Mouse (Mus musculus) kidney, postnatal 0 days (tissue): ENCODE data around the gene Arnt. TPM values are rescaled to one million over a fixed set of nuclear protein-coding genes. Genes with fewer than 3 reads are reported as not detected.

Experiments used
- ATAC-seq: fragments of 200-750 bp; cut with Nextera tagmentation; replicated peaks from 2 replicates; pipeline ENCODE4 v1.8.0; 2017; ENCODE audit warnings: low read depth, moderate number of reproducible peaks, moderate TSS enrichment, moderate library complexity; ENCODE audit not compliant: low FRiP score
- DNase-seq: peaks from one replicate; pipeline ENCODE4 v3.0.0-alpha.2; 2016; ENCODE audit warnings: low spot score
- H3K27ac ChIP-seq: fragments of 300-500 bp; sonication (generic); 2 replicates; pipeline ENCODE4 v1.5.1; 2014; ENCODE audit warnings: mild to moderate bottlenecking
- H3K27me3 ChIP-seq: fragments of 300-500 bp; sonication (generic); 2 replicates; pipeline ENCODE4 v1.6.1; 2014; ENCODE audit warnings: low read length, mixed read lengths; ENCODE audit not compliant: insufficient read depth
- H3K36me3 ChIP-seq: fragments of 300-500 bp; sonication (generic); 2 replicates; pipeline ENCODE4 v1.6.1; 2014; ENCODE audit warnings: low read length, mixed read lengths; ENCODE audit not compliant: insufficient read depth
- H3K4me1 ChIP-seq: fragments of 300-500 bp; sonication (generic); replicated peaks from 2 replicates; pipeline ENCODE4 v1.6.1; 2014; ENCODE audit warnings: antibody characterized with exemption, low read length, mixed read lengths; ENCODE audit not compliant: insufficient read depth
- H3K4me2 ChIP-seq: fragments of 300-500 bp; sonication (generic); 2 replicates; pipeline ENCODE4 v1.6.1; 2014; ENCODE audit warnings: mild to moderate bottlenecking, low read length, moderate library complexity, mixed read lengths
- H3K4me3 ChIP-seq: fragments of 300-500 bp; sonication (generic); replicated peaks from 2 replicates; pipeline ENCODE4 v1.5.1; 2014; ENCODE audit warnings: low read depth, low read length
- H3K9ac ChIP-seq: fragments of 300-500 bp; sonication (generic); 2 replicates; pipeline ENCODE4 v1.6.1; 2014; ENCODE audit warnings: low read depth, low read length
- H3K9me3 ChIP-seq: fragments of 300-500 bp; sonication (generic); replicated peaks from 2 replicates; pipeline ENCODE4 v1.6.1; 2016; ENCODE audit warnings: low read length, inconsistent platforms, mixed read lengths
- CTCF ChIP-seq: IDR thresholded peaks from 2 replicates; pipeline ENCODE4 v1.5.1; 2016; ENCODE audit warnings: antibody characterized with exemption, low read depth, mild to moderate bottlenecking, moderate library complexity
- WGBS: fragments of 180-500 bp; shearing (Covaris S2); extraction: QIAGEN DNeasy Blood & Tissue Kit; methylation state at CpG from one replicate; pipeline ENCODE4 v1.1.7; 2014; 5-methylcytosine and 5-hydroxymethylcytosine counted together
- polyA plus RNA-seq: library from polyadenylated mRNA; unstranded; fragments of >200 nt; fragmentation: Nextera tagmentation; extraction: Ambion mirVana; gene quantifications from 2 replicates; pipeline ENCODE4 v1.2.1, GENCODE M21; 2015

The Arnt gene
- polyA plus RNA-seq, 1 experiment from 2014 or later: 21.6 TPM

DNA sequence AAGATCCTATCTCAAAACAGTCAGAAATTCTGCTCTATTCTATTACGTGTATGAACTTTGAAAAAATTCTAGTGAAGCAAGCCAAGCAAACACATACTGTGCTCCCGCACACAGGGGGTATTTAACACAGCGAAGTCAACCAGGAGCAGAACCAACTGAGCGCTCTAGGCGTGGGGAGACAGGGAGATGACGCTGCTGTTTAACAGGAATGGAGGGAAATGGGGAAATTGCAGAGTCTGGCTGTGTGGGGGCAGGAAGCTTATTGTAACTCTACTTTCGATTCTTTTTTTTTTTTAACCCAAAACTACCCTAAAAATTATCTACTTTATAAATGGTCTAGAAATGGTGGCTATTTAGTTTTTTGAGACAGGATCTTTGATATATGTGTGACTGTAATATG lies 84.7 kb downstream of the Arnt start:
- H3K4me2 ChIP-seq: no peak overlapping the region
- ATAC-seq: no peak
- no peaks in the 10 kb centered on the region for H3K36me3 ChIP-seq
- H3K4me3 ChIP-seq: no peak overlapping the region
- no peak overlapping the region for H3K9ac ChIP-seq
- no peaks in the 10 kb centered on the region for H3K9me3 ChIP-seq
- H3K27ac ChIP-seq: no peak overlapping the region
- 86% methylated on average over 7 of the region's 7 CpGs for WGBS
- H3K27me3 ChIP-seq: no peaks in the 10 kb centered on the region
- DNase-seq: no peak
- no peak for TF ChIP-seq CTCF
- H3K4me1 ChIP-seq: no peaks in the 10 kb centered on the region

DNA sequence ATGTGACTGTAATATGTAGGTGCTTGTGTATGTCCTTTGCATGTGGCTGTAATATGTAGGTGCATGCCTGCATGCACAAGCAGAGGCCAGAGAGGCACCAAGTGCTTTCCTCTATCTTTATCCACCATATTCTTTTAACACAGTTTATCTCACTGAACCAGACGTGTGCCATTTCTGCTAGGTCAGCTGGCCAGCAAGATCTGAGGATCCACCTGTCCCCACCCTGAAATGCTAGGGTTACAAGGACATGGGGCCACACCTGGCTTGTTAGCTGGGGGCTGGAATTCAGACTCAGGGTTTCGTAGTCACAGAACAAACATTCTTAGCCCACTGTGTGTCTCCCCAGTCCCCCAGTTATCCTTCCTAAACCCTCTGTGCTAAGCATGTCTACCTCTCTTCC lies 85.1 kb downstream of the Arnt start:
- Histone ChIP-seq H3K4me3 (no peak overlapping the region), H3K36me3 (no peaks in the 10 kb centered on the region), H3K9ac (no peak overlapping the region), H3K27ac (no peak overlapping the region), H3K4me2 (no peak overlapping the region), H3K4me1 (no peaks in the 10 kb centered on the region), H3K27me3 (no peaks in the 10 kb centered on the region), H3K9me3 (no peaks in the 10 kb centered on the region)
- DNase-seq (no peak), ATAC-seq (no peak)
- 71% methylated on average over 2 of the region's 2 CpGs for WGBS
- no peak for TF ChIP-seq CTCF

DNA sequence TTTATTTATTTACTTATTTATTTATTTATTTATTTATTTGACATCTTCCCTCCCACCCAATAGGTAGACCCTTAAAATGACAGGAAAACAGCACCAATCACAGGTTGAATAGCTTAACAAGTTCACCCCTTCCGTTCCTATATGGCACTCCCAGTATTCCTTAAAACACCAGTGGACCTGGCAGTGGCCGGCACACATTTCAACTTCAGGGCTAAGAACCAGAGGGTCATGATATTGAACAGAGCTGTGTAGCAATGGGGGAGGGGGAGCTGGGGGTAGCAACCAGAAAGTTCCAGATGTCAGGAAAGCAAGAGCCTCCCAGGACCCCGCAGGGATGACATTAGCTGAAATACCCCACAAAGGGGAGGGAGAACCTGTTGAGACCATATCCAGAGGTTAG lies 85.9 kb downstream of the Arnt start:
- WGBS: 89% methylated on average over 3 of the region's 3 CpGs
- TF ChIP-seq CTCF: no peak
- no peaks in the 10 kb centered on the region for H3K4me1 ChIP-seq
- no peaks in the 10 kb centered on the region for H3K9me3 ChIP-seq
- no peak overlapping the region for H3K27ac ChIP-seq
- H3K4me3 ChIP-seq: no peak overlapping the region
- no peak overlapping the region for H3K4me2 ChIP-seq
- H3K27me3 ChIP-seq: no peaks in the 10 kb centered on the region
- H3K36me3 ChIP-seq: no peaks in the 10 kb centered on the region
- DNase-seq (no peak), ATAC-seq (no peak)
- no peak overlapping the region for H3K9ac ChIP-seq

GRCm38 (mm10) chr3:95521168-95521567 lies 87.0 kb downstream of the Arnt start:
- Histone ChIP-seq H3K9ac (no peak overlapping the region), H3K36me3 (no peaks in the 10 kb centered on the region), H3K4me2 (no peak overlapping the region), H3K27me3 (no peaks in the 10 kb centered on the region), H3K4me1 (no peaks in the 10 kb centered on the region), H3K4me3 (no peak overlapping the region), H3K9me3 (no peaks in the 10 kb centered on the region), H3K27ac (no peak overlapping the region)
- TF ChIP-seq CTCF: no peak
- DNase-seq (no peak), ATAC-seq (no peak)
- WGBS: 88% methylated on average over 10 of the region's 10 CpGs

- Histone ChIP-seq H3K9ac (no peak overlapping the region), H3K9me3 (no peaks in the 10 kb centered on the region), H3K27me3 (no peaks in the 10 kb centered on the region), H3K36me3 (no peaks in the 10 kb centered on the region), H3K4me2 (no peak overlapping the region), H3K27ac (no peak overlapping the region), H3K4me1 (no peaks in the 10 kb centered on the region), H3K4me3 (no peak overlapping the region)
- WGBS: 56% methylated on average over 3 of the region's 3 CpGs
- no peak for TF ChIP-seq CTCF
- no peak for ATAC-seq
- DNase-seq: peak; percentile 65
Observed at GRCm38 (mm10) chr3:95523662-95524061, 89.5 kb downstream of the Arnt start.

- TF ChIP-seq CTCF: no peak
- H3K36me3 ChIP-seq: no peaks in the 10 kb centered on the region
- no peak overlapping the region for H3K9ac ChIP-seq
- no peak overlapping the region for H3K4me3 ChIP-seq
- no peak overlapping the region for H3K27ac ChIP-seq
- 51% methylated on average over 2 of the region's 2 CpGs for WGBS
- DNase-seq (no peak), ATAC-seq (no peak)
- no peaks in the 10 kb centered on the region for H3K27me3 ChIP-seq
- no peak overlapping the region for H3K4me2 ChIP-seq
- no peaks in the 10 kb centered on the region for H3K9me3 ChIP-seq
- no peaks in the 10 kb centered on the region for H3K4me1 ChIP-seq
Observed at GRCm38 (mm10) chr3:95524673-95525072, 90.5 kb downstream of the Arnt start.

- Histone ChIP-seq H3K36me3 (no peaks in the 10 kb centered on the region), H3K4me2 (no peak overlapping the region), H3K27me3 (no peaks in the 10 kb centered on the region), H3K9ac (no peak overlapping the region), H3K4me3 (no peak overlapping the region), H3K9me3 (no peaks in the 10 kb centered on the region), H3K4me1 (no peaks in the 10 kb centered on the region), H3K27ac (no peak overlapping the region)
- no peak for DNase-seq
- no peak for ATAC-seq
- no peak for TF ChIP-seq CTCF
Observed at GRCm38 (mm10) chr3:95526111-95526510, 91.9 kb downstream of the Arnt start.
